Mouse (Mus musculus): Measurements from ENCODE around the gene Col5a3. TPM values are rescaled to one million over a fixed set of nuclear protein-coding genes. Genes with fewer than 3 reads are reported as not detected.

Gene Col5a3
- polyA plus RNA-seq, 1 experiment from 2014 or later: 0.32 TPM

DNA sequence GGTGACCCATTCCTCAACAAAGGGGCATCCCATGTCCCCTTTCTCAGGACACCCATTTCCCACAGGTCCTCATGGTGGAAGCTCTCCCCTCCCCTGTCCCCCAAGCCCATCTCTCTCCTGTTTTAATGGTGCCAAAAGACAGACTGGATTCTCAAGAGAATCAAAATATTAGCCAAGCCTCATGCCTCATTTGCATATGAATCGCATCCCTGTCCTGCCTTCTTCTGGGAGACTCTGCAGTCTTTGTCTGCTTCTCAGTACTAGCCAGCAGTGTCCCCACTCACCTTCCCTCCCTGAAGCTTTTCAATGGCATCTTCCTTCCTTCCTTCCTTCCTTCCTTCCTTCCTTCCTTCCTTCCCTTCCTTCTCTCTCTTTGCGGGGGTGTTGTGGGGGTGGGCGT is 67.2 kb downstream of the Col5a3 start:
- H3K4me3 ChIP-seq (ENCODE audit: low read depth, low read length): no peak overlapping the region
- peak; percentile 43 for DNase-seq (ENCODE audit: low spot score)
- no peak overlapping the region for H3K4me2 ChIP-seq (replicated peaks; ENCODE audit: low read depth, low read length)
- no peak overlapping the region for H3K9ac ChIP-seq (ENCODE audit: low read depth, low read length)
- peaks cover 14% of the 10 kb centered on the region; the same call in 1 of the 2 replicates for H3K4me1 ChIP-seq (replicated peaks; ENCODE audit: control insufficient read depth, insufficient read depth, low read length)
- 11% methylated on average over 3 of the region's 3 CpGs for WGBS
- peak overlapping the region; percentile 2; the same call in 1 of the 2 replicates for H3K27ac ChIP-seq (ENCODE audit: low read depth, low read length)
- H3K27me3 ChIP-seq (ENCODE audit: control insufficient read depth, insufficient read depth, low read length): peaks cover 19% of the 10 kb centered on the region
- no peaks in the 10 kb centered on the region for H3K36me3 ChIP-seq (ENCODE audit: control insufficient read depth, insufficient read depth, low read length)
- no peaks in the 10 kb centered on the region; the same call in 1 of the 2 replicates for H3K9me3 ChIP-seq (ENCODE audit: control insufficient read depth, low read length)
- ATAC-seq (ENCODE audit: low FRiP score): no peak

DNA sequence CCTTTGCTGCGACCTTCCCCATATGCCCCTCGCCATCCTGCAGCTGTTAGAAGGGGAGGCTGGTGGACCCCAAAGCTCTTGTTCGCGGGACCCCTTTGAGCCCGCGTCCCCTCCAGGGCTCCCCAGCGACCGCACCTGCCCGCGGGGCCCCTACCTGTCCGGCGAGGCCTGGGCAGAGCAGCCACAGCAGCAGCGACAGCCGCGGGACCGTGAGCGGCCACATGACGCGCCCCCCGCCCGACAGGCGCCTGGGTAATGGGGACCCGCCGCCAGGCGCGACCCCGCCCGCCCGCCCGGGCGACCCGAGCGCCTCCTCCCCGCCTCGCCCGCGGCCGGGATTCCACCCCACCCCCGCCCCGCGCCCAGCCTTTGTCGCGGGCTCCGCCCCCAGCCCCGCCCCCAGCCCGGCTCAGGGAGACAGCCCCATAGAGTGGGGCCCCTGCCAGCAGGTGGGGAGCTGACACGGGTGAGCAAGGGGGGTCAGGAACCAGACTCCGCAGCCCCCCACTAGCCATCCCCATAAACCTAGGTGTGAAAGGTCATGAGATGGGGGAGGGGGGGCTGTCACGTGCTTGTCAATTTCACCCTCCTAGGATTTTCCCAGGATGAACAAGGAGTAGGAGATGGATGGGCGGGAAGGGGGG is 68.7 kb downstream of the Col5a3 start, which contains the start of gene Olfm2:
Gene Olfm2 (minus strand): TSS at position 333 of the 644 bp plus-strand sequence.
- peak; percentile 80 for ATAC-seq (ENCODE audit: low FRiP score)
- H3K27me3 ChIP-seq (ENCODE audit: control insufficient read depth, insufficient read depth, low read length): peaks cover 19% of the 10 kb centered on the region
- H3K27ac ChIP-seq (ENCODE audit: low read depth, low read length): 0 out of 2 replicates have a peak within 1 kb of the TSS, but pooled peaks have one; percentile 33
- peak within 1 kb of the TSS; percentile 91 for H3K4me2 ChIP-seq (replicated peaks; ENCODE audit: low read depth, low read length)
- 2% methylated on average over 37 of the region's 50 CpGs for WGBS
- no peaks in the 10 kb centered on the region for H3K36me3 ChIP-seq (ENCODE audit: control insufficient read depth, insufficient read depth, low read length)
- H3K4me3 ChIP-seq (ENCODE audit: low read depth, low read length): peak within 1 kb of the TSS; percentile 50
- no peaks in the 10 kb centered on the region; the same call in 1 of the 2 replicates for H3K9me3 ChIP-seq (ENCODE audit: control insufficient read depth, low read length)
- H3K4me1 ChIP-seq (replicated peaks; ENCODE audit: control insufficient read depth, insufficient read depth, low read length): peaks cover 14% of the 10 kb centered on the region; the same call in 1 of the 2 replicates
- peak; percentile 75 for DNase-seq (ENCODE audit: low spot score)
- peak within 1 kb of the TSS; percentile 75 for H3K9ac ChIP-seq (ENCODE audit: low read depth, low read length)

DNA sequence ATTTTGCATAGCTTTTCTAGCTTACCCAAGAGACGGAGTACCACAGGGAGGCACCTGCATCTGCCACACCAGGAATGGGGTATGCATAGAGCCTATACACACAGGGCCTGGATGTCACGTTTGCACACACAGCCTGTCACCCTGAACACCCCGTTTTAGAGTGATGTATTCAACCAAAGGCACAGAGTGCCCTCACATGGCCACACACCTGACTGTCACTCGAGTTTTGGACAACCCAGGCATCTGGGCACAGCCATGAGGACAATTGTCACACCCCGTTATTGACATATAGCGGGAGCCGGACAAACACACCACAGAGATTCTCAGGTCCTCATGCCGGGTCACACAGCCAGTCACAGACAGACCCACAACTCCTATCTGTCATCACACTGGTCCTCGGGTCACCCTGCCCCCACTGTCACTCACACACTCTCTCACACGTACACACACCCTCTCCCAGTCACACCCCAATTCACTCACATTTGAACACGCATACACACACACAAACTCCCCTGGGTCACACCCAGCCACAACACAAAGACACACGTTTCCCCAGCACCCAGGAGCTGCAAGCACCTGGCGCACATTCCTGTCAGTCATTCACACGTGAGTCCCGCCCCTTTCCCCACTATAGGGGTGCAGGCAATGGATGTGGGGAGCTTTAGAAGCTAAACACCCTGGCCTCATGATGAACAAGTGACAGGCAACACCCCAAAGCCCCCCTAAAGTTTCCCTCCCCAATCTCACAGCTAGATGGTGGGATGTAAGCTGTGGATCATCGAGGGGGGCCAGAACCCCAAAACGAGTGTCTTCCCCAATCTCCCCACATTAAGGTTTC is 69.5 kb downstream of the Col5a3 start:
- Histone ChIP-seq H3K27ac (ENCODE audit: low read depth, low read length) (0 out of 2 replicates have a peak overlapping the region, but pooled peaks have one; percentile 33), H3K9me3 (ENCODE audit: control insufficient read depth, low read length) (no peaks in the 10 kb centered on the region; the same call in 1 of the 2 replicates), H3K4me2 (replicated peaks; ENCODE audit: low read depth, low read length) (peak overlapping the region; percentile 91), H3K9ac (ENCODE audit: low read depth, low read length) (peak overlapping the region; percentile 75), H3K4me3 (ENCODE audit: low read depth, low read length) (peak overlapping the region; percentile 50), H3K4me1 (replicated peaks; ENCODE audit: control insufficient read depth, insufficient read depth, low read length) (peaks cover 14% of the 10 kb centered on the region; the same call in 1 of the 2 replicates), H3K27me3 (ENCODE audit: control insufficient read depth, insufficient read depth, low read length) (peaks cover 19% of the 10 kb centered on the region), H3K36me3 (ENCODE audit: control insufficient read depth, insufficient read depth, low read length) (no peaks in the 10 kb centered on the region)
- DNase-seq (ENCODE audit: low spot score): no peak
- ATAC-seq (ENCODE audit: low FRiP score): peak; percentile 8; the same call in 1 of the 2 replicates
- 10% methylated on average over 17 of the region's 17 CpGs for WGBS

DNA sequence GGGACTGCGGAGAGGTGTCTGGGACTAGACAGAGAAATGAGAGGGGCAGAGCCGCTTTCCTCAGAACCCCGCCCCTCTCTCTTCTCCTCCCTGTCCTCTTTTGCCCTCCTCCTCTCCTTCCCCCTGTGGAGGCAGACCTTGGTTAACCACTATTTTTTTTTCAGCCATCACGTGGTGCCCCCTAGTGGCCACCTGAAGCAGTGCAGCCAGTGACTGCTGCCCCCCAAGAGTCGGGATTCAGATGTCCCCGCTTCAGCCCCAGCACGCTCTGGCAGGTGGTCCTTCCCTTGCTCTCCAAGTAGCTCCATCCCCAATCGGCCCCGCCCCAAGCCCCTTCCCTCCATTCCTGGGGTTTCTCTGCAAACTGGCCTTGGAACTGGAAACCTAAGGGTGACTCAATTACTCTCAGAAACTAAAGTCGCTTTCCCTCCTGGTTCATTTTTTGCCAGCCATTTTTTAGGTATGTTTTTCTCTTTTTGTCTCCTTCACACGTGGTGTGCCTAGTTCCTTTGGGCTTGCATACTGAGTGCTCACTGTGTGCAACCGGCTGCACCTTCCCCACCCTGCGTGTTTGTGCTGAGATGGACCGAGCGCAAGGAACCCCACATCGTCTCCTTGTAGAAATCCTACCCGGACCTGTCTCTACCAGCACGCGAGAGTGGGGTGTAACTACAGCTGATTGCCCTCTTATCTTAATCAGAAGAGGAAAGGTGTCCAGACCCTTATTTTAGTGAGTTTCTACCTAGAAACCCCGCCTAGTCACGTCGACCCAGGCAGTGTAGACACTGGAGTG is 70.7 kb downstream of the Col5a3 start:
- no peak for ATAC-seq (ENCODE audit: low FRiP score)
- no peaks in the 10 kb centered on the region for H3K36me3 ChIP-seq (ENCODE audit: control insufficient read depth, insufficient read depth, low read length)
- WGBS: 10% methylated on average over 22 of the region's 22 CpGs
- H3K4me2 ChIP-seq (replicated peaks; ENCODE audit: low read depth, low read length): no peak overlapping the region
- H3K9ac ChIP-seq (ENCODE audit: low read depth, low read length): no peak overlapping the region
- peak; percentile 66 for DNase-seq (ENCODE audit: low spot score)
- no peaks in the 10 kb centered on the region; the same call in 1 of the 2 replicates for H3K9me3 ChIP-seq (ENCODE audit: control insufficient read depth, low read length)
- H3K27ac ChIP-seq (ENCODE audit: low read depth, low read length): no peak overlapping the region
- H3K27me3 ChIP-seq (ENCODE audit: control insufficient read depth, insufficient read depth, low read length): peaks cover 19% of the 10 kb centered on the region
- no peak overlapping the region for H3K4me3 ChIP-seq (ENCODE audit: low read depth, low read length)
- H3K4me1 ChIP-seq (replicated peaks; ENCODE audit: control insufficient read depth, insufficient read depth, low read length): peaks cover 14% of the 10 kb centered on the region; the same call in 1 of the 2 replicates

DNA sequence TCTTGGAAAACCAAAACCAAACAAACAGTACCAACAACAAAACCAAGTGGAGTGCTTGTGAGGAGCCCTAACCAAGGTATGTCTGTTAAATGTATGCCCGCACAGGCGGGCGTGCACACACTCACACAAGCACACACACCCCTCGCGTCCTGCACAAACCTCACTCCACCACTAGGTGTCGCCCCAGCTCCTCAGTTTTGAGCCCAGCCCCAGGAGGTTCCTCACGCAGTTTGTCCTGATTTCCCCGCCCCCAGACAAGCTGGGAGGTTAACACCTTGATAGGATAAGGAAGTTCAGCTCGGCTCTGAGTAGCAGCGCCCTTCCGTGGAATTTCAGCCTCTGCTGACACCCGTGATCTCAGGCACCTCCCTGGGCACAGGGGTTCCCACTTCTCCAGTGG is 74.5 kb downstream of the Col5a3 start:
- Histone ChIP-seq H3K9ac (ENCODE audit: low read depth, low read length) (no peak overlapping the region), H3K36me3 (ENCODE audit: control insufficient read depth, insufficient read depth, low read length) (no peaks in the 10 kb centered on the region), H3K27me3 (ENCODE audit: control insufficient read depth, insufficient read depth, low read length) (peaks cover 15% of the 10 kb centered on the region), H3K27ac (ENCODE audit: low read depth, low read length) (no peak overlapping the region), H3K4me2 (replicated peaks; ENCODE audit: low read depth, low read length) (0 out of 2 replicates have a peak overlapping the region, but pooled peaks have one; percentile 15), H3K4me3 (ENCODE audit: low read depth, low read length) (no peak overlapping the region), H3K9me3 (ENCODE audit: control insufficient read depth, low read length) (no peaks in the 10 kb centered on the region; the same call in 1 of the 2 replicates), H3K4me1 (replicated peaks; ENCODE audit: control insufficient read depth, insufficient read depth, low read length) (0 out of 2 replicates have a peak, but pooled peaks cover 6% of the 10 kb centered on the region)
- DNase-seq (ENCODE audit: low spot score): peak; percentile 89
- 5% methylated on average over 12 of the region's 12 CpGs for WGBS
- peak; percentile 36; the same call in 1 of the 2 replicates for ATAC-seq (ENCODE audit: low FRiP score)

DNA sequence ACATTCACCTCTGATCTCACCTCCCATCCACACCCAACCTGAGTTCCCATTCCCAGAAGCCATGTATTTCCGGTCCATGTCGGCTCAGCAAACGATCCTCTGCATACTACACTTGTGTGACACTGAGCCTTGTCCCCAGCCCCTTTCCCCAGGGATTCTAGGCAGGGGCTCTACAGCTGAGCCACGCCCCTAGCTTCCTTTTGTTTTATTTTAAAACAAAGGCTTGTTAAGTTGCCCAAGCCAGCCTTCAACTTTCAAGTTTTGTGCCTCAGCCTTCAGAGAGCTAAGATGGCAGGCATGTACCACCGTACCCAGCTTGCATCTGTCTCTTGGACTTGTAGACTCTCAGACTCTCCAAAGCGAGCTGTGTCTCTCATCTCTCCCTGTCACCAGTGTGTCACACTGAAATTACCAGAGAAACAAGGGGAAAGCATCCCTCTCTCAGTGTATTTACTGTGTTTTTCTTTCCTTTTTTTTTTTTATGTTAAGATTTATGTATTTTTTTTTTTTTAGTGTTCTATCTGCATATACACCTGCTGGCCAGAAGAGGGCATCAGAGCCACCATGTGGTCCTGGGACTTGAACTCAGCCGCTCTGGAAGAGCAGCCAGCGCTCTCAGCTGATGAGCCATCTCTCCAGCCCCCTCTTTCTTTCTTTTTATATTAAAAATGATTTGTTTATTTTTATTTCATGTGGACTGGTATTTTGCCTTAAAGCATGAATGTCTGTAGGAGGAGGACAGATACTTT is 76.4 kb downstream of the Col5a3 start:
- Histone ChIP-seq H3K27me3 (ENCODE audit: control insufficient read depth, insufficient read depth, low read length) (no peaks in the 10 kb centered on the region), H3K36me3 (ENCODE audit: control insufficient read depth, insufficient read depth, low read length) (no peaks in the 10 kb centered on the region), H3K4me1 (replicated peaks; ENCODE audit: control insufficient read depth, insufficient read depth, low read length) (no peaks in the 10 kb centered on the region), H3K9me3 (ENCODE audit: control insufficient read depth, low read length) (no peaks in the 10 kb centered on the region), H3K4me2 (replicated peaks; ENCODE audit: low read depth, low read length) (no peak overlapping the region), H3K4me3 (ENCODE audit: low read depth, low read length) (no peak overlapping the region), H3K27ac (ENCODE audit: low read depth, low read length) (no peak overlapping the region), H3K9ac (ENCODE audit: low read depth, low read length) (no peak overlapping the region)
- WGBS: 49% methylated on average over 8 of the region's 8 CpGs
- DNase-seq (ENCODE audit: low spot score) (peak; percentile 39), ATAC-seq (ENCODE audit: low FRiP score) (no peak)

DNA sequence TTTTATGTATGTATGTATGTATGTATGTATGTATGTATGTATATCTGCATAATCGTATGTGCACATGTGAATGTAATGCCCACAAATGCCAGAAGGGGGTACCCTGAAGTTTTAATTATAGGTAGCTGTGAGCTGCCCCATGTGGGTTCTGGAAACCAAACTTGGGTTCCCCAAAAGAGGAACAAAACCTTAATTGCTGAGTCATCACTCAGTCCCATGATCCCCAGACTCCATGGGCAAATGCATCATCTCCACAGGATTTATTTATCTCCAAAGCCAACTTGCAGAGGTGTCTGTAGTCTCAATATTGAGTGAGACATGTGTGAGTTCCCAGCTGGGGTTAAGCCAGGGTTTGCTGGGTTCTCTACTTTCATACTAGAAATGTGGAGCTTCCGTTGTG is 77.6 kb downstream of the Col5a3 start:
- 93% methylated on average over 2 of the region's 2 CpGs for WGBS
- H3K36me3 ChIP-seq (ENCODE audit: control insufficient read depth, insufficient read depth, low read length): no peaks in the 10 kb centered on the region

More for the DNA sequence above, 77.6 kb downstream of the Col5a3 start:
- Histone ChIP-seq H3K9me3 (ENCODE audit: control insufficient read depth, low read length) (no peaks in the 10 kb centered on the region), H3K4me1 (replicated peaks; ENCODE audit: control insufficient read depth, insufficient read depth, low read length) (no peaks in the 10 kb centered on the region), H3K27ac (ENCODE audit: low read depth, low read length) (no peak overlapping the region), H3K4me3 (ENCODE audit: low read depth, low read length) (no peak overlapping the region), H3K9ac (ENCODE audit: low read depth, low read length) (no peak overlapping the region), H3K27me3 (ENCODE audit: control insufficient read depth, insufficient read depth, low read length) (no peaks in the 10 kb centered on the region), H3K4me2 (replicated peaks; ENCODE audit: low read depth, low read length) (no peak overlapping the region)
- no peak for ATAC-seq (ENCODE audit: low FRiP score)
- DNase-seq (ENCODE audit: low spot score): no peak

Data from hindbrain, embryonic 11.5 days (tissue).